Mouse (Mus musculus): ENCODE results near the gene Cyp4a29.
"Not testable (repeated sequence)": the region's sequence is repeated elsewhere in the genome, so short reads cannot be mapped to it uniquely, and the experiment has no call there.

GRCm38 (mm10) chr4:115281231-115281767, 39.4 kb downstream of the Cyp4a29 start:
- not testable (repeated sequence) for TF ChIP-seq POLR2A (IDR thresholded peaks at IDR 0.05; ENCODE audit: insufficient read length, low read depth); TCF3 (IDR thresholded peaks at IDR 0.05; ENCODE audit: insufficient read length, low read depth); MAX (IDR thresholded peaks at IDR 0.05; ENCODE audit: low read depth); TCF12 (IDR thresholded peaks at IDR 0.05; ENCODE audit: insufficient read depth, poor library complexity, severe bottlenecking)
